Mouse (Mus musculus) CH12.LX (cell line): Measurements from ENCODE around the gene Eloa. TPM values are rescaled to one million over a fixed set of nuclear protein-coding genes. Genes with fewer than 3 reads are reported as not detected.

Experiments used
- DNase-seq: peaks from one replicate; pipeline ENCODE4 v3.0.0-alpha.2; 2013; ENCODE audit errors: extremely low read depth
- H3K27ac ChIP-seq: 2 replicates; pipeline ENCODE4 v1.5.1; 2012; ENCODE audit warnings: low read depth, mild to moderate bottlenecking, control low read depth, moderate library complexity; ENCODE audit not compliant: insufficient read depth
- H3K27me3 ChIP-seq: replicated peaks from 2 replicates; pipeline ENCODE3; 2012; ENCODE audit warnings: inconsistent platforms
- H3K36me3 ChIP-seq, 2 experiments: replicated peaks in 1 of 2; 2 replicates each; pipeline versions ENCODE3 to v1.6.1; 2012; ENCODE audit warnings: inconsistent platforms in 1 of 2, low read length in 1 of 2, mild to moderate bottlenecking in 1 of 2, mixed read lengths in 1 of 2, moderate library complexity in 1 of 2; ENCODE audit not compliant: control insufficient read depth in 1 of 2, insufficient read depth in 1 of 2
- H3K4me1 ChIP-seq, 2 experiments: 2 replicates each; pipeline ENCODE4 v1.6.1; 2012; ENCODE audit warnings: inconsistent platforms in 1 of 2, moderate library complexity in 1 of 2; ENCODE audit not compliant: insufficient read depth in 2 of 2, control insufficient read depth in 1 of 2
- H3K4me2 ChIP-seq: 2 replicates; pipeline ENCODE4 v1.6.1; 2012; ENCODE audit warnings: low read depth, mild to moderate bottlenecking, control low read depth; ENCODE audit not compliant: poor library complexity, insufficient read depth, severe bottlenecking
- H3K4me3 ChIP-seq, 3 experiments: fragments of 150-350 bp in 1 of 3; sonication (generic) in 1 of 3; replicated peaks in 1 of 3; 2 replicates each; pipeline versions ENCODE3 to v1.5.1; 2011 to 2012; ENCODE audit warnings: low read depth in 2 of 3, low read length in 2 of 3, mild to moderate bottlenecking in 2 of 3, moderate library complexity in 2 of 3, control low read depth in 1 of 3, improper control_type of control experiment in 1 of 3, inconsistent platforms in 1 of 3, mixed read lengths in 1 of 3; ENCODE audit not compliant: poor library complexity in 1 of 3
- H3K79me2 ChIP-seq: replicated peaks from 2 replicates; pipeline ENCODE4 v1.6.1; 2012; ENCODE audit warnings: mild to moderate bottlenecking, moderate library complexity; ENCODE audit not compliant: control insufficient read depth, poor library complexity, insufficient read depth, severe bottlenecking; ENCODE audit errors: extremely low read depth
- H3K9ac ChIP-seq: 2 replicates; pipeline ENCODE4 v1.6.1; 2012; ENCODE audit warnings: low read depth, mild to moderate bottlenecking, control low read depth, moderate library complexity; ENCODE audit not compliant: insufficient read depth
- H3K9me3 ChIP-seq: replicated peaks from 2 replicates; pipeline ENCODE3; 2012; ENCODE audit warnings: low read length, inconsistent platforms, mixed read lengths
- BHLHE40 ChIP-seq: IDR thresholded peaks from 2 replicates; pipeline ENCODE4 v1.6.1; 2011; ENCODE audit warnings: mild to moderate bottlenecking, low read depth, low read length, improper control_type of control experiment
- CHD1 ChIP-seq: IDR thresholded peaks from 2 replicates; pipeline ENCODE4 v1.6.1; 2012; ENCODE audit warnings: low read depth, low read length, improper control_type of control experiment, inconsistent platforms
- CTCF ChIP-seq, 2 experiments: IDR thresholded peaks in 1 of 2; conservative IDR thresholded peaks in 1 of 2; 2 replicates each; pipeline ENCODE4 v1.5.1; 2011 to 2012; ENCODE audit warnings: low read depth in 2 of 2, low read length in 2 of 2, improper control_type of control experiment in 1 of 2, inconsistent platforms in 1 of 2, mild to moderate bottlenecking in 1 of 2, moderate library complexity in 1 of 2
- EP300 ChIP-seq: IDR thresholded peaks from 2 replicates; pipeline ENCODE4 v1.6.1; 2011; ENCODE audit warnings: low read length, improper control_type of control experiment
- JUN ChIP-seq: IDR thresholded peaks from 2 replicates; pipeline ENCODE4 v1.6.1; 2011; ENCODE audit warnings: low read depth, mild to moderate bottlenecking, low read length, improper control_type of control experiment, moderate library complexity; ENCODE audit not compliant: insufficient read depth
- JUND ChIP-seq: conservative IDR thresholded peaks from 2 replicates; pipeline ENCODE4 v1.6.1; 2011; ENCODE audit warnings: low read depth, low read length, improper control_type of control experiment
- KAT2A ChIP-seq: IDR thresholded peaks from 2 replicates; pipeline ENCODE4 v1.6.1; 2012; ENCODE audit warnings: low read length, improper control_type of control experiment, inconsistent platforms; ENCODE audit not compliant: insufficient replicate concordance
- MAFK ChIP-seq: IDR thresholded peaks from 2 replicates; pipeline ENCODE4 v1.6.1; 2011; ENCODE audit warnings: low read length, improper control_type of control experiment; ENCODE audit not compliant: insufficient replicate concordance
- MAX ChIP-seq: IDR thresholded peaks from 2 replicates; pipeline ENCODE4 v1.6.1; 2011; ENCODE audit warnings: low read length, improper control_type of control experiment
- MAZ ChIP-seq: IDR thresholded peaks from 2 replicates; pipeline ENCODE4 v1.6.1; 2012; ENCODE audit warnings: low read depth, mild to moderate bottlenecking, inconsistent platforms, low read length, improper control_type of control experiment, moderate library complexity
- POLR2AphosphoS2 ChIP-seq: IDR thresholded peaks from 2 replicates; pipeline ENCODE4 v1.6.1; 2011; ENCODE audit warnings: low read depth, low read length, improper control_type of control experiment
- RAD21 ChIP-seq: IDR thresholded peaks from 2 replicates; pipeline ENCODE4 v1.6.1; 2011; ENCODE audit warnings: low read depth, mild to moderate bottlenecking, low read length, improper control_type of control experiment, moderate library complexity
- SIN3A ChIP-seq: IDR thresholded peaks from 2 replicates; pipeline ENCODE4 v1.6.1; 2012; ENCODE audit warnings: low read length, improper control_type of control experiment, inconsistent platforms
- SMC3 ChIP-seq: IDR thresholded peaks from 2 replicates; pipeline ENCODE4 v1.6.1; 2011; ENCODE audit warnings: low read depth, low read length, improper control_type of control experiment
- TBP ChIP-seq: conservative IDR thresholded peaks from 2 replicates; pipeline ENCODE4 v1.6.1; 2011; ENCODE audit warnings: low read depth, low read length, improper control_type of control experiment
- UBTF ChIP-seq: IDR thresholded peaks from 2 replicates; pipeline ENCODE4 v1.6.1; 2012; ENCODE audit warnings: low read depth, mild to moderate bottlenecking, inconsistent platforms, low read length, improper control_type of control experiment, moderate library complexity
- USF1 ChIP-seq: IDR thresholded peaks from 2 replicates; pipeline ENCODE4 v1.6.1; 2014; ENCODE audit warnings: low read depth, mild to moderate bottlenecking, inconsistent platforms, low read length, improper control_type of control experiment
- ZC3H11A ChIP-seq: IDR thresholded peaks from 2 replicates; pipeline ENCODE4 v1.6.1; 2012; ENCODE audit warnings: low read depth, mild to moderate bottlenecking, inconsistent platforms, low read length, improper control_type of control experiment
- ZKSCAN1 ChIP-seq: IDR thresholded peaks from 2 replicates; pipeline ENCODE4 v1.6.1; 2012; ENCODE audit warnings: low read depth, inconsistent platforms, low read length, improper control_type of control experiment, borderline replicate concordance
- dilution Hi-C: fragments of 300-500 bp; cut with MboI; formaldehyde crosslinking; loops from 2 replicates; pipeline ENCODE4 v1.14.3; 2020; ENCODE audit warnings: low sequenced_read_pairs; ENCODE audit not compliant: extremely low pct_unique_long_range_greater_than_20kb, extremely low pct_ligation_motif_present
- in situ Hi-C: fragments of 300-500 bp; cut with MboI; formaldehyde crosslinking; loops from 3 replicates; pipeline ENCODE4 v1.14.3; 2019; ENCODE audit warnings: low sequenced_read_pairs, low pct_ligation_motif_present, low pct_unique_long_range_greater_than_20kb, mixed read lengths
- polyA plus RNA-seq: library from polyadenylated mRNA; unstranded; fragments of >175 nt; gene quantifications from 2 replicates; pipeline ENCODE4 v1.2.1, GENCODE M21; 2012; ENCODE audit warnings: low read depth; ENCODE audit not compliant: insufficient read length
- total RNA-seq, 2 experiments: library from RNA; depleted of rRNA; stranded (reverse); fragments of 300-350 nt in 1 of 2; fragments of >200 nt in 1 of 2; gene quantifications; 2 replicates each; pipeline ENCODE4 v1.2.3; 2012 to 2014

Eloa gene
- total and polyA plus RNA-seq, 3 experiments = 45.8 to 66.2 (median 66.0) TPM

DNA sequence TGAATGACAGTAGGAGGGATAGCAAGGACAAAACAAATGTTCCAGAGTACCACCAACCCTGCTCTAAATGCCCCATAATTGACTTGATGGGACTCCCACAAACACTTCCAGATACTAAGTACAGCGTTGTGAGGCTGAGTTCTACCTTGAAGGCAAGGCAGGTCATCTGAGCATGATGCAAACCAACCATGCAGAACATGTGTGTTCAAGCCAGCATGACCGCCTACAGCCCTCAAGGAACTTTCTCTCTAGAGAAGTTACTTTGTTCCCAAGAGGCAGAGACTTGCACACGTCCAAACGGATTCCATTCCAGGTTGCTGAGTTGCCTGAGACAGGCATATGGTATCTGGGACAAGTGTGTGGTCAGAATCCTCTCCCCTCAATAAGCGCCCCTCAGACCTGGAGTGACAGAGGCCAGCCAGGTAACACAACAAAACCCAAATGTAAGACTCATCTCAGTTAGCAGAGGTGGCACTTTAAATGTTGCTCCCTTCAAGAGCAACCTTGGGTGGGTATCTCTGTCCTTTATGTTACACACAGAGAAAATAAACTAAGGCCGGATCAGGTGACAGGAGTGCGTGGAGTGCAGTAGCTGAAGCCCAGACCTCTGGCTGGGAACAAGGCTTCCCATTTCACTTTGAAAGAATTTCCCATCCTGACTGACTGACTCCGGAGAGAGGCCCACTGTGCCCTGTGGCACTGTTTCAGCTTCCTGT, 6.0 kb upstream of the Eloa start (continued):
- TF ChIP-seq KAT2A (no peak), JUND (0 out of 2 replicates have a peak, but pooled peaks have one; percentile 7), MAX (peak; percentile 81), TBP (no peak; the same call in 1 of the 2 replicates), POLR2AphosphoS2 (no peak), MAZ (no peak), EP300 (peak; percentile 51; the same call in 1 of the 2 replicates), MAFK (no peak), JUN (no peak), RAD21 (no peak), BHLHE40 (peak; percentile 64), UBTF (no peak), ZC3H11A (no peak), USF1 (no peak)

GRCm38 (mm10) chr4:136025350-136025749, 3.8 kb upstream of the Eloa start:
- in situ Hi-C loops = no loop called here
- H3K79me2 ChIP-seq = peaks cover 11% of the 10 kb centered on the region
- TF ChIP-seq CTCF (conservative IDR thresholded peaks at IDR 0.05 in 1 of 2, IDR thresholded peaks at IDR 0.05 in 1 of 2; ENCODE audit: low read depth in 2 of 2, low read length in 2 of 2) = peak in 1 of 2 experiments; percentile 14; a peak in 2 of 4 replicates
- no peak for TF ChIP-seq SIN3A
- no peak for TF ChIP-seq CHD1
- no peak for TF ChIP-seq MAX
- TF ChIP-seq BHLHE40 = no peak
- no peak for TF ChIP-seq ZKSCAN1
- no peak for TF ChIP-seq SMC3
- no peak; the same call in 1 of the 2 replicates for TF ChIP-seq RAD21
- dilution Hi-C loops = no loop called here
- peaks cover 3% of the 10 kb centered on the region for H3K9me3 ChIP-seq
- H3K27ac ChIP-seq = no peak overlapping the region
- no peak overlapping the region for H3K4me3 ChIP-seq
- no peaks in the 10 kb centered on the region for H3K27me3 ChIP-seq
- no peak overlapping the region for H3K9ac ChIP-seq
- peaks cover 27 to 44% of the 10 kb centered on the region in 2 experiments for H3K4me1 ChIP-seq
- no peak overlapping the region for H3K4me2 ChIP-seq
- H3K36me3 ChIP-seq = no peaks in the 10 kb centered on the region
- DNase-seq = no peak
